Mouse (Mus musculus): ENCODE measurements around the gene Ccdc88b.
"Not testable (repeated sequence)": the region's sequence is repeated elsewhere in the genome, so short reads cannot be mapped to it uniquely, and the experiment has no call there.

Ccdc88b gene

GRCm38 (mm10) chr19:6858031-6858430 is at the start of gene Ccdc88b:
TSS of gene Ccdc88b (minus strand) at chr19:6858211.
- no peak for DNase-seq (ENCODE audit: low read depth, low spot score)

GRCm38 (mm10) chr19:6907094-6907493 is 49.1 kb upstream of the Ccdc88b start:
- DNase-seq (ENCODE audit: low read depth, low spot score): no peak

GRCm38 (mm10) chr19:6906199-6906598 is 48.2 kb upstream of the Ccdc88b start:
- DNase-seq (ENCODE audit: low read depth, low spot score): no peak

GRCm38 (mm10) chr19:6905498-6906159 is 47.6 kb upstream of the Ccdc88b start:
- DNase-seq (ENCODE audit: low read depth, low spot score): no peak

- no peak for DNase-seq (ENCODE audit: low read depth, low spot score)
These were observed 46.8 kb upstream of the Ccdc88b start for GRCm38 (mm10) chr19:6904846-6905245.

GRCm38 (mm10) chr19:6903031-6903430 is 45.0 kb upstream of the Ccdc88b start:
- no peak for DNase-seq (ENCODE audit: low read depth, low spot score)

GRCm38 (mm10) chr19:6899641-6900040 is 41.6 kb upstream of the Ccdc88b start:
- no peak for DNase-seq (ENCODE audit: low read depth, low spot score)

GRCm38 (mm10) chr19:6895608-6896305 is 37.7 kb upstream of the Ccdc88b start:
- DNase-seq (ENCODE audit: low read depth, low spot score): not testable (repeated sequence)

- no peak for DNase-seq (ENCODE audit: low read depth, low spot score)
These were observed 35.9 kb upstream of the Ccdc88b start for GRCm38 (mm10) chr19:6893731-6894451.

- DNase-seq (ENCODE audit: low read depth, low spot score): no peak
These were observed 34.5 kb upstream of the Ccdc88b start for GRCm38 (mm10) chr19:6892512-6892911.

- DNase-seq (ENCODE audit: low read depth, low spot score): no peak
These were observed 20.0 kb upstream of the Ccdc88b start for GRCm38 (mm10) chr19:6877965-6878364.

- no peak for DNase-seq (ENCODE audit: low read depth, low spot score)
These were observed 18.8 kb upstream of the Ccdc88b start for GRCm38 (mm10) chr19:6876799-6877198.

- DNase-seq (ENCODE audit: low read depth, low spot score): no peak
These were observed 17.8 kb upstream of the Ccdc88b start for GRCm38 (mm10) chr19:6875834-6876233.

GRCm38 (mm10) chr19:6874257-6874656 is 16.2 kb upstream of the Ccdc88b start:
- DNase-seq (ENCODE audit: low read depth, low spot score): no peak

- no peak for DNase-seq (ENCODE audit: low read depth, low spot score)
These were observed 14.7 kb upstream of the Ccdc88b start for GRCm38 (mm10) chr19:6872701-6873100.

- no peak for DNase-seq (ENCODE audit: low read depth, low spot score)
These were observed 13.7 kb upstream of the Ccdc88b start for GRCm38 (mm10) chr19:6871574-6872271.

- no peak for DNase-seq (ENCODE audit: low read depth, low spot score)
These were observed 11.3 kb upstream of the Ccdc88b start for GRCm38 (mm10) chr19:6869355-6869754.

GRCm38 (mm10) chr19:6861451-6861850 is 3.4 kb upstream of the Ccdc88b start:
- no peak for DNase-seq (ENCODE audit: low read depth, low spot score)

- no peak for DNase-seq (ENCODE audit: low read depth, low spot score)
These were observed 2.7 kb upstream of the Ccdc88b start for GRCm38 (mm10) chr19:6860706-6861105.

- DNase-seq (ENCODE audit: low read depth, low spot score): no peak
These were observed 2.0 kb upstream of the Ccdc88b start for GRCm38 (mm10) chr19:6859971-6860370.

GRCm38 (mm10) chr19:6859032-6859651 is 1.1 kb upstream of the Ccdc88b start:
- DNase-seq (ENCODE audit: low read depth, low spot score): no peak

Measured in WW6 (cell line).